Mouse (Mus musculus): ENCODE results near the gene Cracr2a. TPM values are rescaled to one million over a fixed set of nuclear protein-coding genes. Genes with fewer than 3 reads are reported as not detected.
A peak's percentile ranks its signal among the peaks of the same experiment; 100 is the strongest.

Gene Cracr2a
- total and polyA plus RNA-seq, 3 experiments = 0.05 TPM; not detected in 2

- Histone ChIP-seq H3K27me3 (ENCODE audit: insufficient read depth, low read length) (no peaks in the 10 kb centered on the region; the same call in 1 of the 2 replicates), H3K4me1 (ENCODE audit: insufficient read depth, low read depth, low read length) (no peaks in the 10 kb centered on the region), H3K36me3 (replicated peaks) (no peaks in the 10 kb centered on the region), H3K4me3 (ENCODE audit: low read depth, low read length) (no peak overlapping the region), H3K9me3 (replicated peaks) (no peaks in the 10 kb centered on the region; the same call in 1 of the 2 replicates)
- no peak for DNase-seq (ENCODE audit: low spot score)
- ATAC-seq (ENCODE audit: extremely low read depth, insufficient number of reproducible peaks, low FRiP score, poor library complexity, severe bottlenecking) = no peak
- TF ChIP-seq CTCF (IDR thresholded peaks at IDR 0.05; ENCODE audit: low read depth, low read length) (no peak), TAL1 (conservative IDR thresholded peaks at IDR 0.05; ENCODE audit: low read depth, low read length) (no peak), POLR2AphosphoS5 (IDR thresholded peaks at IDR 0.05; ENCODE audit: insufficient replicate concordance, low read depth, low read length) (no peak), GATA1 (IDR thresholded peaks at IDR 0.05; ENCODE audit: borderline replicate concordance, low read length) (no peak), GATA2 (IDR thresholded peaks at IDR 0.05; ENCODE audit: borderline replicate concordance, low read depth, low read length) (no peak)
These were observed 21.9 kb upstream of the Cracr2a start for GRCm38 (mm10) chr6:127539226-127539625.

- Histone ChIP-seq H3K4me3 (ENCODE audit: low read depth, low read length) (no peak overlapping the region), H3K36me3 (replicated peaks) (no peaks in the 10 kb centered on the region), H3K27me3 (ENCODE audit: insufficient read depth, low read length) (no peaks in the 10 kb centered on the region; the same call in 1 of the 2 replicates), H3K9me3 (replicated peaks) (peaks cover under 1% of the 10 kb centered on the region; the same call in 1 of the 2 replicates), H3K4me1 (ENCODE audit: insufficient read depth, low read depth, low read length) (no peaks in the 10 kb centered on the region)
- no peak for DNase-seq (ENCODE audit: low spot score)
- no peak for ATAC-seq (ENCODE audit: extremely low read depth, insufficient number of reproducible peaks, low FRiP score, poor library complexity, severe bottlenecking)
- TF ChIP-seq TAL1 (conservative IDR thresholded peaks at IDR 0.05; ENCODE audit: low read depth, low read length) = no peak
- TF ChIP-seq GATA1 (IDR thresholded peaks at IDR 0.05; ENCODE audit: borderline replicate concordance, low read length) = no peak
- no peak for TF ChIP-seq GATA2 (IDR thresholded peaks at IDR 0.05; ENCODE audit: borderline replicate concordance, low read depth, low read length)
- TF ChIP-seq POLR2AphosphoS5 (IDR thresholded peaks at IDR 0.05; ENCODE audit: insufficient replicate concordance, low read depth, low read length) = no peak
- TF ChIP-seq CTCF (IDR thresholded peaks at IDR 0.05; ENCODE audit: low read depth, low read length) = no peak
These were observed 21.5 kb upstream of the Cracr2a start for GRCm38 (mm10) chr6:127539659-127540058.

GRCm38 (mm10) chr6:127540517-127540916, 20.6 kb upstream of the Cracr2a start:
- H3K4me3 ChIP-seq (ENCODE audit: low read depth, low read length) = no peak overlapping the region
- no peaks in the 10 kb centered on the region; the same call in 1 of the 2 replicates for H3K27me3 ChIP-seq (ENCODE audit: insufficient read depth, low read length)
- peaks cover 6% of the 10 kb centered on the region; the same call in 1 of the 2 replicates for H3K9me3 ChIP-seq (replicated peaks)
- no peak for TF ChIP-seq GATA2 (IDR thresholded peaks at IDR 0.05; ENCODE audit: borderline replicate concordance, low read depth, low read length)
- no peak for TF ChIP-seq TAL1 (conservative IDR thresholded peaks at IDR 0.05; ENCODE audit: low read depth, low read length)
- no peak for TF ChIP-seq POLR2AphosphoS5 (IDR thresholded peaks at IDR 0.05; ENCODE audit: insufficient replicate concordance, low read depth, low read length)
- no peak for TF ChIP-seq CTCF (IDR thresholded peaks at IDR 0.05; ENCODE audit: low read depth, low read length)
- no peak for TF ChIP-seq GATA1 (IDR thresholded peaks at IDR 0.05; ENCODE audit: borderline replicate concordance, low read length)
- H3K4me1 ChIP-seq (ENCODE audit: insufficient read depth, low read depth, low read length) = no peaks in the 10 kb centered on the region
- ATAC-seq (ENCODE audit: extremely low read depth, insufficient number of reproducible peaks, low FRiP score, poor library complexity, severe bottlenecking) (no peak), DNase-seq (ENCODE audit: low spot score) (no peak)
- no peaks in the 10 kb centered on the region for H3K36me3 ChIP-seq (replicated peaks)

GRCm38 (mm10) chr6:127541617-127542374, 19.3 kb upstream of the Cracr2a start:
- TF ChIP-seq TAL1 (conservative IDR thresholded peaks at IDR 0.05; ENCODE audit: low read depth, low read length) (no peak), GATA1 (IDR thresholded peaks at IDR 0.05; ENCODE audit: borderline replicate concordance, low read length) (no peak), GATA2 (IDR thresholded peaks at IDR 0.05; ENCODE audit: borderline replicate concordance, low read depth, low read length) (no peak), CTCF (IDR thresholded peaks at IDR 0.05; ENCODE audit: low read depth, low read length) (peak; percentile 30), POLR2AphosphoS5 (IDR thresholded peaks at IDR 0.05; ENCODE audit: insufficient replicate concordance, low read depth, low read length) (no peak)
- no peak overlapping the region for H3K4me3 ChIP-seq (ENCODE audit: low read depth, low read length)
- ATAC-seq (ENCODE audit: extremely low read depth, insufficient number of reproducible peaks, low FRiP score, poor library complexity, severe bottlenecking) (no peak), DNase-seq (ENCODE audit: low spot score) (no peak)
- no peaks in the 10 kb centered on the region; the same call in 1 of the 2 replicates for H3K27me3 ChIP-seq (ENCODE audit: insufficient read depth, low read length)
- H3K9me3 ChIP-seq (replicated peaks) = peaks cover 6% of the 10 kb centered on the region; the same call in 1 of the 2 replicates
- no peaks in the 10 kb centered on the region for H3K4me1 ChIP-seq (ENCODE audit: insufficient read depth, low read depth, low read length)
- no peaks in the 10 kb centered on the region for H3K36me3 ChIP-seq (replicated peaks)

GRCm38 (mm10) chr6:127546676-127547075, 14.5 kb upstream of the Cracr2a start:
- H3K9me3 ChIP-seq (replicated peaks) = peaks cover 6% of the 10 kb centered on the region; the same call in 1 of the 2 replicates
- no peaks in the 10 kb centered on the region; the same call in 1 of the 2 replicates for H3K27me3 ChIP-seq (ENCODE audit: insufficient read depth, low read length)

GRCm38 (mm10) chr6:127552940-127553339, 8.2 kb upstream of the Cracr2a start:
- Histone ChIP-seq H3K36me3 (replicated peaks) (no peaks in the 10 kb centered on the region), H3K4me1 (ENCODE audit: insufficient read depth, low read depth, low read length) (no peaks in the 10 kb centered on the region), H3K9me3 (replicated peaks) (peaks cover 23% of the 10 kb centered on the region), H3K27me3 (ENCODE audit: insufficient read depth, low read length) (no peaks in the 10 kb centered on the region), H3K4me3 (ENCODE audit: low read depth, low read length) (no peak overlapping the region)
- DNase-seq (ENCODE audit: low spot score) = no peak
- no peak for ATAC-seq (ENCODE audit: extremely low read depth, insufficient number of reproducible peaks, low FRiP score, poor library complexity, severe bottlenecking)
- TF ChIP-seq POLR2AphosphoS5 (IDR thresholded peaks at IDR 0.05; ENCODE audit: insufficient replicate concordance, low read depth, low read length) (no peak), GATA2 (IDR thresholded peaks at IDR 0.05; ENCODE audit: borderline replicate concordance, low read depth, low read length) (no peak), CTCF (IDR thresholded peaks at IDR 0.05; ENCODE audit: low read depth, low read length) (no peak), GATA1 (IDR thresholded peaks at IDR 0.05; ENCODE audit: borderline replicate concordance, low read length) (no peak), TAL1 (conservative IDR thresholded peaks at IDR 0.05; ENCODE audit: low read depth, low read length) (no peak)

More at GRCm38 (mm10) chr6:127546676-127547075, 14.5 kb upstream of the Cracr2a start:
- ATAC-seq (ENCODE audit: extremely low read depth, insufficient number of reproducible peaks, low FRiP score, poor library complexity, severe bottlenecking) = no peak
- TF ChIP-seq POLR2AphosphoS5 (IDR thresholded peaks at IDR 0.05; ENCODE audit: insufficient replicate concordance, low read depth, low read length) = no peak
- TF ChIP-seq GATA2 (IDR thresholded peaks at IDR 0.05; ENCODE audit: borderline replicate concordance, low read depth, low read length) = no peak
- no peak for TF ChIP-seq TAL1 (conservative IDR thresholded peaks at IDR 0.05; ENCODE audit: low read depth, low read length)
- TF ChIP-seq GATA1 (IDR thresholded peaks at IDR 0.05; ENCODE audit: borderline replicate concordance, low read length) = no peak
- TF ChIP-seq CTCF (IDR thresholded peaks at IDR 0.05; ENCODE audit: low read depth, low read length) = no peak
- DNase-seq (ENCODE audit: low spot score) = no peak
- Histone ChIP-seq H3K4me1 (ENCODE audit: insufficient read depth, low read depth, low read length) (no peaks in the 10 kb centered on the region), H3K36me3 (replicated peaks) (no peaks in the 10 kb centered on the region), H3K4me3 (ENCODE audit: low read depth, low read length) (no peak overlapping the region)

All from G1E (cell line).